Mouse (Mus musculus): ENCODE measurements around the gene Zmiz1.

The Zmiz1 gene

GRCm38 (mm10) chr14:25630647-25631409, 171.8 kb downstream of the Zmiz1 start:
- no peak for DNase-seq (ENCODE audit: extremely low read depth, insufficient read length, low spot score)

GRCm38 (mm10) chr14:25631481-25631880, 172.5 kb downstream of the Zmiz1 start:
- DNase-seq (ENCODE audit: extremely low read depth, insufficient read length, low spot score): no peak

GRCm38 (mm10) chr14:25633539-25634300, 174.7 kb downstream of the Zmiz1 start:
- no peak for DNase-seq (ENCODE audit: extremely low read depth, insufficient read length, low spot score)

GRCm38 (mm10) chr14:25634328-25634727, 175.3 kb downstream of the Zmiz1 start:
- DNase-seq (ENCODE audit: extremely low read depth, insufficient read length, low spot score): no peak

- no peak for DNase-seq (ENCODE audit: extremely low read depth, insufficient read length, low spot score)
These were observed 176.8 kb downstream of the Zmiz1 start for GRCm38 (mm10) chr14:25635746-25636145.

GRCm38 (mm10) chr14:25636297-25636696, 177.3 kb downstream of the Zmiz1 start:
- no peak for DNase-seq (ENCODE audit: extremely low read depth, insufficient read length, low spot score)

- DNase-seq (ENCODE audit: extremely low read depth, insufficient read length, low spot score): no peak
These were observed 180.3 kb downstream of the Zmiz1 start for GRCm38 (mm10) chr14:25639120-25639758.

- DNase-seq (ENCODE audit: extremely low read depth, insufficient read length, low spot score): no peak
These were observed 181.0 kb downstream of the Zmiz1 start for GRCm38 (mm10) chr14:25639979-25640378.

GRCm38 (mm10) chr14:25640421-25641056, 181.6 kb downstream of the Zmiz1 start:
- peak; percentile 79 for DNase-seq (ENCODE audit: extremely low read depth, insufficient read length, low spot score)

- no peak for DNase-seq (ENCODE audit: extremely low read depth, insufficient read length, low spot score)
These were observed 182.1 kb downstream of the Zmiz1 start for GRCm38 (mm10) chr14:25641067-25641466.

- no peak for DNase-seq (ENCODE audit: extremely low read depth, insufficient read length, low spot score)
These were observed 186.7 kb downstream of the Zmiz1 start for GRCm38 (mm10) chr14:25645717-25646116.

- peak; percentile 51 for DNase-seq (ENCODE audit: extremely low read depth, insufficient read length, low spot score)
These were observed 187.2 kb downstream of the Zmiz1 start for GRCm38 (mm10) chr14:25646161-25646621.

GRCm38 (mm10) chr14:25651131-25651530, 192.1 kb downstream of the Zmiz1 start:
- DNase-seq (ENCODE audit: extremely low read depth, insufficient read length, low spot score): no peak

- no peak for DNase-seq (ENCODE audit: extremely low read depth, insufficient read length, low spot score)
These were observed 192.9 kb downstream of the Zmiz1 start for GRCm38 (mm10) chr14:25651905-25652304.

GRCm38 (mm10) chr14:25654401-25655197, 195.6 kb downstream of the Zmiz1 start:
- no peak for DNase-seq (ENCODE audit: extremely low read depth, insufficient read length, low spot score)

GRCm38 (mm10) chr14:25660661-25661060, 201.7 kb downstream of the Zmiz1 start:
- no peak for DNase-seq (ENCODE audit: extremely low read depth, insufficient read length, low spot score)

- DNase-seq (ENCODE audit: extremely low read depth, insufficient read length, low spot score): no peak
These were observed 202.4 kb downstream of the Zmiz1 start for GRCm38 (mm10) chr14:25661185-25661920.

GRCm38 (mm10) chr14:25663649-25664309, 204.8 kb downstream of the Zmiz1 start:
- no peak for DNase-seq (ENCODE audit: extremely low read depth, insufficient read length, low spot score)

GRCm38 (mm10) chr14:25664310-25664695, 205.3 kb downstream of the Zmiz1 start:
- no peak for DNase-seq (ENCODE audit: extremely low read depth, insufficient read length, low spot score)
